Mouse (Mus musculus) CH12.LX (cell line): ENCODE measurements around the gene Slc35d2. TPM values are rescaled to one million over a fixed set of nuclear protein-coding genes. Genes with fewer than 3 reads are reported as not detected.

Experiments
- DNase-seq: peaks from one replicate; pipeline ENCODE4 v3.0.0-alpha.2; 2013; ENCODE audit errors: extremely low read depth
- H3K27ac ChIP-seq: 2 replicates; pipeline ENCODE4 v1.5.1; 2012; ENCODE audit warnings: low read depth, mild to moderate bottlenecking, control low read depth, moderate library complexity; ENCODE audit not compliant: insufficient read depth
- H3K27me3 ChIP-seq: replicated peaks from 2 replicates; pipeline ENCODE3; 2012; ENCODE audit warnings: inconsistent platforms
- H3K36me3 ChIP-seq, 2 experiments: replicated peaks in 1 of 2; 2 replicates each; pipeline versions ENCODE3 to v1.6.1; 2012; ENCODE audit warnings: inconsistent platforms in 1 of 2, low read length in 1 of 2, mild to moderate bottlenecking in 1 of 2, mixed read lengths in 1 of 2, moderate library complexity in 1 of 2; ENCODE audit not compliant: control insufficient read depth in 1 of 2, insufficient read depth in 1 of 2
- H3K4me1 ChIP-seq, 2 experiments: 2 replicates each; pipeline ENCODE4 v1.6.1; 2012; ENCODE audit warnings: inconsistent platforms in 1 of 2, moderate library complexity in 1 of 2; ENCODE audit not compliant: insufficient read depth in 2 of 2, control insufficient read depth in 1 of 2
- H3K4me2 ChIP-seq: 2 replicates; pipeline ENCODE4 v1.6.1; 2012; ENCODE audit warnings: low read depth, mild to moderate bottlenecking, control low read depth; ENCODE audit not compliant: poor library complexity, insufficient read depth, severe bottlenecking
- H3K4me3 ChIP-seq, 3 experiments: fragments of 150-350 bp in 1 of 3; sonication (generic) in 1 of 3; replicated peaks in 1 of 3; 2 replicates each; pipeline versions ENCODE3 to v1.5.1; 2011 to 2012; ENCODE audit warnings: low read depth in 2 of 3, low read length in 2 of 3, mild to moderate bottlenecking in 2 of 3, moderate library complexity in 2 of 3, control low read depth in 1 of 3, improper control_type of control experiment in 1 of 3, inconsistent platforms in 1 of 3, mixed read lengths in 1 of 3; ENCODE audit not compliant: poor library complexity in 1 of 3
- H3K79me2 ChIP-seq: replicated peaks from 2 replicates; pipeline ENCODE4 v1.6.1; 2012; ENCODE audit warnings: mild to moderate bottlenecking, moderate library complexity; ENCODE audit not compliant: control insufficient read depth, poor library complexity, insufficient read depth, severe bottlenecking; ENCODE audit errors: extremely low read depth
- H3K9ac ChIP-seq: 2 replicates; pipeline ENCODE4 v1.6.1; 2012; ENCODE audit warnings: low read depth, mild to moderate bottlenecking, control low read depth, moderate library complexity; ENCODE audit not compliant: insufficient read depth
- H3K9me3 ChIP-seq: replicated peaks from 2 replicates; pipeline ENCODE3; 2012; ENCODE audit warnings: low read length, inconsistent platforms, mixed read lengths
- BHLHE40 ChIP-seq: IDR thresholded peaks from 2 replicates; pipeline ENCODE4 v1.6.1; 2011; ENCODE audit warnings: mild to moderate bottlenecking, low read depth, low read length, improper control_type of control experiment
- CHD1 ChIP-seq: IDR thresholded peaks from 2 replicates; pipeline ENCODE4 v1.6.1; 2012; ENCODE audit warnings: low read depth, low read length, improper control_type of control experiment, inconsistent platforms
- CHD2 ChIP-seq: IDR thresholded peaks from 2 replicates; pipeline ENCODE4 v1.6.1; 2011; ENCODE audit warnings: low read length, improper control_type of control experiment
- CTCF ChIP-seq, 2 experiments: IDR thresholded peaks in 1 of 2; conservative IDR thresholded peaks in 1 of 2; 2 replicates each; pipeline ENCODE4 v1.5.1; 2011 to 2012; ENCODE audit warnings: low read depth in 2 of 2, low read length in 2 of 2, improper control_type of control experiment in 1 of 2, inconsistent platforms in 1 of 2, mild to moderate bottlenecking in 1 of 2, moderate library complexity in 1 of 2
- EP300 ChIP-seq: IDR thresholded peaks from 2 replicates; pipeline ENCODE4 v1.6.1; 2011; ENCODE audit warnings: low read length, improper control_type of control experiment
- ETS1 ChIP-seq: conservative IDR thresholded peaks from 2 replicates; pipeline ENCODE4 v1.6.1; 2012; ENCODE audit warnings: low read depth, mild to moderate bottlenecking, inconsistent platforms, low read length, improper control_type of control experiment, moderate library complexity
- IRF4 ChIP-seq: IDR thresholded peaks from 2 replicates; pipeline ENCODE4 v1.6.1; 2014; ENCODE audit warnings: low read depth, mild to moderate bottlenecking, inconsistent platforms, low read length, improper control_type of control experiment
- JUND ChIP-seq: conservative IDR thresholded peaks from 2 replicates; pipeline ENCODE4 v1.6.1; 2011; ENCODE audit warnings: low read depth, low read length, improper control_type of control experiment
- KAT2A ChIP-seq: IDR thresholded peaks from 2 replicates; pipeline ENCODE4 v1.6.1; 2012; ENCODE audit warnings: low read length, improper control_type of control experiment, inconsistent platforms; ENCODE audit not compliant: insufficient replicate concordance
- MEF2A ChIP-seq: IDR thresholded peaks from 2 replicates; pipeline ENCODE4 v1.6.1; 2014; ENCODE audit warnings: low read depth, mild to moderate bottlenecking, inconsistent platforms, low read length, improper control_type of control experiment, borderline replicate concordance
- MYC ChIP-seq: IDR thresholded peaks from 2 replicates; pipeline ENCODE4 v1.6.1; 2011; ENCODE audit warnings: low read depth, mild to moderate bottlenecking, improper control_type of control experiment, low read length
- NRF1 ChIP-seq: IDR thresholded peaks from 2 replicates; pipeline ENCODE4 v1.6.1; 2014; ENCODE audit warnings: low read depth, mild to moderate bottlenecking, inconsistent platforms, low read length, improper control_type of control experiment, moderate library complexity
- POLR2AphosphoS2 ChIP-seq: IDR thresholded peaks from 2 replicates; pipeline ENCODE4 v1.6.1; 2011; ENCODE audit warnings: low read depth, low read length, improper control_type of control experiment
- SIN3A ChIP-seq: IDR thresholded peaks from 2 replicates; pipeline ENCODE4 v1.6.1; 2012; ENCODE audit warnings: low read length, improper control_type of control experiment, inconsistent platforms
- SMC3 ChIP-seq: IDR thresholded peaks from 2 replicates; pipeline ENCODE4 v1.6.1; 2011; ENCODE audit warnings: low read depth, low read length, improper control_type of control experiment
- TBP ChIP-seq: conservative IDR thresholded peaks from 2 replicates; pipeline ENCODE4 v1.6.1; 2011; ENCODE audit warnings: low read depth, low read length, improper control_type of control experiment
- TCF12 ChIP-seq: IDR thresholded peaks from 2 replicates; pipeline ENCODE4 v1.6.1; 2014; ENCODE audit warnings: low read depth, mild to moderate bottlenecking, inconsistent platforms, low read length, improper control_type of control experiment
- USF2 ChIP-seq: conservative IDR thresholded peaks from 2 replicates; pipeline ENCODE4 v1.6.1; 2011; ENCODE audit warnings: low read depth, low read length, improper control_type of control experiment
- ZKSCAN1 ChIP-seq: IDR thresholded peaks from 2 replicates; pipeline ENCODE4 v1.6.1; 2012; ENCODE audit warnings: low read depth, inconsistent platforms, low read length, improper control_type of control experiment, borderline replicate concordance
- ZNF384 ChIP-seq: IDR thresholded peaks from 2 replicates; pipeline ENCODE4 v1.6.1; 2012; ENCODE audit warnings: low read depth, low read length, improper control_type of control experiment, inconsistent platforms
- dilution Hi-C: fragments of 300-500 bp; cut with MboI; formaldehyde crosslinking; loops from 2 replicates; pipeline ENCODE4 v1.14.3; 2020; ENCODE audit warnings: low sequenced_read_pairs; ENCODE audit not compliant: extremely low pct_unique_long_range_greater_than_20kb, extremely low pct_ligation_motif_present
- in situ Hi-C: fragments of 300-500 bp; cut with MboI; formaldehyde crosslinking; loops from 3 replicates; pipeline ENCODE4 v1.14.3; 2019; ENCODE audit warnings: low sequenced_read_pairs, low pct_ligation_motif_present, low pct_unique_long_range_greater_than_20kb, mixed read lengths
- polyA plus RNA-seq: library from polyadenylated mRNA; unstranded; fragments of >175 nt; gene quantifications from 2 replicates; pipeline ENCODE4 v1.2.1, GENCODE M21; 2012; ENCODE audit warnings: low read depth; ENCODE audit not compliant: insufficient read length
- total RNA-seq, 2 experiments: library from RNA; depleted of rRNA; stranded (reverse); fragments of 300-350 nt in 1 of 2; fragments of >200 nt in 1 of 2; gene quantifications; 2 replicates each; pipeline ENCODE4 v1.2.3; 2012 to 2014

Slc35d2 gene
- total and polyA plus RNA-seq, 3 experiments: 10.3 to 19.4 (median 17.2) TPM

DNA sequence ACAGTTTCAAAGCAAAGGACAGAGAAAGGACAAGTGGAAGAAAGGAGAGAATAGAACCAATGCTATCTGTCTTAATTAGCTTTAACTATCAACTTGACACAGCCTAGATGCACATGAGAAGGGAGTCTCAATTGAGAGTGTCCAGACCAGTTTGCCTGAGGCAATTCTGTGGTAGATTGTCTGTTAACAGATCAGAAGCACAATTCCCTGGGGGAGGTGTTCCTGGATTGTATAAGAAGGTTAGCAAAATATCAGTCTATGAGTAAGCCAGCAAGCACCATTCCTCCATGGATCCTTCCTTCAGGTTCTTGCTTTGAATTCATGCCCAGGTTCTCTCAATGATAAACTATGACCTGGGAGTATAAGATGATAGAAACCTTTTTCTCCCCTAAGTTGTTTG is 27.8 kb upstream of the Slc35d2 start:
- TF ChIP-seq IRF4 (no peak), BHLHE40 (no peak), NRF1 (no peak), TBP (no peak), SMC3 (no peak), CHD2 (no peak), MYC (no peak)
- in situ Hi-C loops: no loop called here
- Histone ChIP-seq H3K27ac (no peak overlapping the region), H3K4me1 (peaks cover 0 to 11% of the 10 kb centered on the region in 2 experiments; a peak in 2 of 4 replicates), H3K27me3 (peaks cover 37% of the 10 kb centered on the region), H3K4me2 (no peak overlapping the region), H3K9me3 (no peaks in the 10 kb centered on the region), H3K9ac (no peak overlapping the region), H3K4me3 (no peak overlapping the region), H3K36me3 (no peaks in the 10 kb centered on the region), H3K79me2 (peaks cover 7% of the 10 kb centered on the region)
- dilution Hi-C loops: no loop called here
- no peak for DNase-seq

DNA sequence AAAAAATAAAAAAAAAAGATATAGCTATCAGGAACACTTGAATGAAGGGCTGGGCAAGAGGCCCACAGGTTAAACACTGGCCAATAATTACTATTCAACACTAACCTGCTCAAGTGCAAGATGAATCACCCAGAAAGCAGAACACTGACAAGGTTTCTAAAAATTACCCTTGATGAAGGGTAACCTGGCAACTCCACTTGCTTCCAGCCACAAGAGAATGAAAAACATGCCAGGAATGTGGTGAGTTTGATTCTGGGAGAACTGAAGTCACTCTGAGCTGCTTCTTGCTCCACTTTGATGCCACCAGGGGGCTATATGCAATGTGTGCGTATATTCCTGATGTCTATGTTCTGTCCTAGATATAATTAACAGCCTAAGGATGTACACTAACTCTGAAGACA is 26.0 kb upstream of the Slc35d2 start:
- H3K36me3 ChIP-seq: peaks cover 0 to 2% of the 10 kb centered on the region in 2 experiments
- peaks cover 1 to 14% of the 10 kb centered on the region in 2 experiments for H3K4me1 ChIP-seq
- no peak overlapping the region for H3K9ac ChIP-seq
- H3K9me3 ChIP-seq: no peaks in the 10 kb centered on the region
- in situ Hi-C loops (no loop called here), dilution Hi-C loops (no loop called here)
- H3K27ac ChIP-seq: no peak overlapping the region
- DNase-seq: no peak
- H3K27me3 ChIP-seq: peaks cover 29% of the 10 kb centered on the region
- peaks cover 24% of the 10 kb centered on the region for H3K79me2 ChIP-seq
- no peak overlapping the region for H3K4me3 ChIP-seq
- H3K4me2 ChIP-seq: no peak overlapping the region
- no peak for TF ChIP-seq JUND
- no peak for TF ChIP-seq EP300
- peak; percentile 19 for TF ChIP-seq SMC3
- TF ChIP-seq KAT2A: no peak
- peak in 1 of 2 experiments; percentile 43; a peak in 2 of 4 replicates for TF ChIP-seq CTCF (conservative IDR thresholded peaks at IDR 0.05 in 1 of 2, IDR thresholded peaks at IDR 0.05 in 1 of 2; ENCODE audit: low read depth in 2 of 2, low read length in 2 of 2)
- no peak for TF ChIP-seq ZNF384
- TF ChIP-seq ETS1: no peak
- TF ChIP-seq POLR2AphosphoS2: no peak
- TF ChIP-seq SIN3A: no peak
- no peak for TF ChIP-seq CHD2

DNA sequence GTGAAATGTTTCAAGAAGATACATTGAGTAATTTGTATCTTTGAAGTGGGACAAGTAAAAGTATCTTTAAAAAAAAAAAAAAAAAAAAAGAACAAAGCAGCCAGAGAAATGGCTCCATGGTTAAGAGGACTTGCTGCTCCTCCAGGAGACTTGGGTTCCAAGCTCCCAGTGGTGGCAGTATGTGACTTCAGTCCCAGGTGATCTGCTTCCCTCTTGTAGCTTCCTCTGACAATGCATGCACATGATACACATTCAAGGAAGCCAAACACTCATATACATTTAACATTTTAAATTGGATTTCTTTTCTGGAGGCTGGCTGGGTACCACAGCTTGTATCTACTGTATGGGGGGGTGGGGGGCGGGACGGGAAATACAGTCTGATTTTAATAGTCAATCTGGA is 25.5 kb upstream of the Slc35d2 start:
- H3K79me2 ChIP-seq: peaks cover 29% of the 10 kb centered on the region
- in situ Hi-C loops (no loop called here), dilution Hi-C loops (no loop called here)
- 0 out of 2 replicates have a peak overlapping the region, but pooled peaks have one; percentile 4 for H3K4me2 ChIP-seq
- peaks cover 5 to 19% of the 10 kb centered on the region in 2 experiments for H3K4me1 ChIP-seq
- peaks cover 0 to 6% of the 10 kb centered on the region in 2 experiments for H3K36me3 ChIP-seq
- H3K27me3 ChIP-seq: peaks cover 26% of the 10 kb centered on the region
- TF ChIP-seq TCF12 (no peak), CHD2 (no peak), TBP (no peak), MYC (no peak), CHD1 (no peak), USF2 (no peak), ZKSCAN1 (no peak), MEF2A (no peak), SIN3A (no peak), EP300 (no peak)
- no peak overlapping the region for H3K9ac ChIP-seq
- no peak overlapping the region for H3K27ac ChIP-seq
- no peak for DNase-seq
- H3K4me3 ChIP-seq: no peak overlapping the region
- H3K9me3 ChIP-seq: no peaks in the 10 kb centered on the region
